Mouse (Mus musculus) heart, embryonic 15.5 days (tissue): ENCODE results near the gene Zfp457. TPM values are rescaled to one million over a fixed set of nuclear protein-coding genes. Genes with fewer than 3 reads are reported as not detected.

Source experiments
- polyA plus RNA-seq: library from polyadenylated mRNA; unstranded; fragments of >200 nt; fragmentation: Nextera tagmentation; extraction: Ambion mirVana; gene quantifications from 2 replicates; pipeline ENCODE4 v1.2.1, GENCODE M21; 2015

Zfp457 gene
- polyA plus RNA-seq, 1 experiment from 2014 or later = 0.83 TPM

Other genes starting within 250 kb of the Zfp457 start
- 2.2 and 2.4 TPM in 2 replicates for gene Zfp712, start 245.3 kb downstream of the Zfp457 start, polyA plus RNA-seq
- gene Zfp708, start 208.5 kb downstream of the Zfp457 start, polyA plus RNA-seq = 3.2 and 3.3 TPM in 2 replicates
- gene Gm28557, start 197.9 kb downstream of the Zfp457 start, polyA plus RNA-seq = 1.5 and 1.8 TPM in 2 replicates
- gene Rslcan18, start 190.2 kb downstream of the Zfp457 start, polyA plus RNA-seq = 0.38 TPM in 2 replicates
- gene Zfp759, start 184.8 kb downstream of the Zfp457 start, polyA plus RNA-seq = 1.5 and 1.6 TPM in 2 replicates
- gene Rsl1, start 133.3 kb downstream of the Zfp457 start, polyA plus RNA-seq = 5.9 and 6.2 TPM in 2 replicates
- 1.1 and 1.3 TPM in 2 replicates for gene Zfp455, start 112.0 kb downstream of the Zfp457 start, polyA plus RNA-seq
- gene Zfp458, start 28.0 kb downstream of the Zfp457 start, polyA plus RNA-seq = 1.1 and 1.3 TPM in 2 replicates
- 1.4 and 1.5 TPM in 2 replicates for gene Zfp595, start 26.1 kb upstream of the Zfp457 start, polyA plus RNA-seq
- not detected in 2 replicates for gene Gm28044, start 54.1 kb upstream of the Zfp457 start, polyA plus RNA-seq
- gene Zfp953, start 54.1 kb upstream of the Zfp457 start, polyA plus RNA-seq = 0.67 and 0.72 TPM in 2 replicates
- 0.35 and 1.1 TPM in 2 replicates for gene Gm28041, start 69.2 kb upstream of the Zfp457 start, polyA plus RNA-seq
- gene Zfp456, start 69.3 kb upstream of the Zfp457 start, polyA plus RNA-seq = 0.94 and 1.2 TPM in 2 replicates
- gene Zfp429, start 93.3 kb upstream of the Zfp457 start, polyA plus RNA-seq = 2.6 and 4.6 TPM in 2 replicates
- gene Zfp459, start 114.9 kb upstream of the Zfp457 start, polyA plus RNA-seq = 0.30 and 0.62 TPM in 2 replicates
- 5.8 and 5.9 TPM in 2 replicates for gene Zfp874a, start 145.1 kb upstream of the Zfp457 start, polyA plus RNA-seq
- 1.8 and 3.0 TPM in 2 replicates for gene Zfp874b, start 177.8 kb upstream of the Zfp457 start, polyA plus RNA-seq
- gene Zfp58, start 194.1 kb upstream of the Zfp457 start, polyA plus RNA-seq = 7.8 and 8.0 TPM in 2 replicates
- not detected in 2 replicates for gene Gm26965, start 219.7 kb upstream of the Zfp457 start, polyA plus RNA-seq
- gene Zfp87, start 219.7 kb upstream of the Zfp457 start, polyA plus RNA-seq = 17.7 and 18.2 TPM in 2 replicates
- 5.2 and 6.8 TPM in 2 replicates for gene Zfp748, start 247.3 kb upstream of the Zfp457 start, polyA plus RNA-seq